Mouse (Mus musculus) forebrain, embryonic 16.5 days (tissue): Measurements from ENCODE around the gene Tmem94. TPM values are rescaled to one million over a fixed set of nuclear protein-coding genes. Genes with fewer than 3 reads are reported as not detected.

ENCODE experiments used
- ATAC-seq: fragments of 200-750 bp; cut with Nextera tagmentation; 2 replicates; pipeline ENCODE4 v1.8.0; 2017; ENCODE audit warnings: mild to moderate bottlenecking, moderate library complexity
- H3K27ac ChIP-seq: fragments of 300-500 bp; sonication (generic); 2 replicates; pipeline ENCODE4 v1.5.1; 2014; ENCODE audit warnings: low read length, control low read depth
- H3K27me3 ChIP-seq: fragments of 300-500 bp; sonication (generic); replicated peaks from 2 replicates; pipeline ENCODE4 v1.6.1; 2014; ENCODE audit warnings: low read length; ENCODE audit not compliant: control insufficient read depth, insufficient read depth
- H3K36me3 ChIP-seq: fragments of 300-500 bp; sonication (generic); 2 replicates; pipeline ENCODE4 v1.6.1; 2014; ENCODE audit not compliant: control insufficient read depth, insufficient read depth
- H3K4me1 ChIP-seq: fragments of 300-500 bp; sonication (generic); replicated peaks from 2 replicates; pipeline ENCODE4 v1.6.1; 2014; ENCODE audit warnings: low read length; ENCODE audit not compliant: control insufficient read depth, insufficient read depth
- H3K4me2 ChIP-seq: fragments of 300-500 bp; sonication (generic); 2 replicates; pipeline ENCODE4 v1.6.1; 2014; ENCODE audit warnings: mild to moderate bottlenecking, low read length, control low read depth
- H3K4me3 ChIP-seq: fragments of 300-500 bp; sonication (generic); replicated peaks from 2 replicates; pipeline ENCODE4 v1.5.1; 2014; ENCODE audit warnings: mild to moderate bottlenecking, low read length, control low read depth
- H3K9ac ChIP-seq: fragments of 300-500 bp; sonication (generic); replicated peaks from 2 replicates; pipeline ENCODE4 v1.6.1; 2014; ENCODE audit warnings: low read depth, low read length, control low read depth
- H3K9me3 ChIP-seq: fragments of 300-500 bp; sonication (generic); 2 replicates; pipeline ENCODE4 v1.6.1; 2016; ENCODE audit warnings: low read length; ENCODE audit not compliant: control insufficient read depth
- WGBS: fragments of 180-500 bp; shearing (Covaris S2); extraction: QIAGEN DNeasy Blood & Tissue Kit; methylation state at CpG from one replicate; pipeline ENCODE4 v1.1.7; 2014; 5-methylcytosine and 5-hydroxymethylcytosine counted together
- polyA plus RNA-seq: library from polyadenylated mRNA; unstranded; fragments of >200 nt; fragmentation: Nextera tagmentation; extraction: Ambion mirVana; gene quantifications from 2 replicates; pipeline ENCODE4 v1.2.1, GENCODE M21; 2015

Gene Tmem94
- polyA plus RNA-seq, 1 experiment from 2014 or later = 29.8 TPM

DNA sequence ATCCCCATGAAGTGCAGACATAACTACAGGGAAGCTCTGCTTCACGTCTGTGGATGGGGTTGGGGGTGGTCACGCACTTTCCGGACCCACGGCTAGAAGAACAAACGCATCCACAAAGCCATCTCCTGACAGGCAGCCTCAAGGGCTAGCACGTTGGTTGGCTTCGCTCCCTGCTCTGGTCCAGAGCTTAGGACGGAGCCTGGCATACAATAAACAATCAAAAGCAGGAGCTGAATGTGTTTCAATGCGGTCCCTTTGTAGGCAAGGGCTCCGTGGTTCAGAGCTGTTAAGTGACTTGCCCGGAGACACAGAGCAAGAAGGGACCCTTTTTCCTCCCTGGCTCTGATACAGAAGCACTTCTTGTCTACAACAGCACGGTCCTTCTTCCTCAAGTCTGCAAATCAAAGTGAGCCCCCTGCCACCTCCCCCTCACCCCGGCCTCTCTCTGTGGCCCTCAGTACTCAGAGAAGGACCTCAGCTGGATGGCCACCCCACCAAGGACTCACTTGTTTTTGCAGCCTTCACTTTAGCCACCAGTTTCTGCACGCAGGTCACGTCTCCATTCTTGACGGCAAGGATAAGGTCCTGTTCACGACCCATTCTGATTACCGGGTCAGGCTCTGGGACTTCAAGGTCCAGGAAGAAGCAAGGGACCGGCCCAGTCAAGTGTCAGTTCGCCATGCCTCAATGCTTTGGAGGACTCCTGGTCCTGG, 46.3 kb downstream of the Tmem94 start:
- Histone ChIP-seq H3K4me2 (peak overlapping the region; percentile 84), H3K4me3 (no peak overlapping the region; the same call in 1 of the 2 replicates), H3K27me3 (no peaks in the 10 kb centered on the region), H3K27ac (no peak overlapping the region), H3K4me1 (peaks cover 57% of the 10 kb centered on the region), H3K36me3 (no peaks in the 10 kb centered on the region), H3K9ac (peak overlapping the region; percentile 31; the same call in 1 of the 2 replicates), H3K9me3 (no peaks in the 10 kb centered on the region)
- 72% methylated on average over 20 of the region's 20 CpGs for WGBS
- no peak for ATAC-seq

GRCm38 (mm10) chr11:115812095-115812494, 46.9 kb downstream of the Tmem94 start:
- WGBS = 23% methylated on average over 7 of the region's 7 CpGs
- Histone ChIP-seq H3K4me2 (peak overlapping the region; percentile 84), H3K27ac (0 out of 2 replicates have a peak overlapping the region, but pooled peaks have one; percentile 0), H3K27me3 (no peaks in the 10 kb centered on the region), H3K4me1 (peaks cover 57% of the 10 kb centered on the region), H3K9ac (peak overlapping the region; percentile 72), H3K4me3 (peak overlapping the region; percentile 98), H3K9me3 (no peaks in the 10 kb centered on the region), H3K36me3 (no peaks in the 10 kb centered on the region)
- no peak for ATAC-seq

DNA sequence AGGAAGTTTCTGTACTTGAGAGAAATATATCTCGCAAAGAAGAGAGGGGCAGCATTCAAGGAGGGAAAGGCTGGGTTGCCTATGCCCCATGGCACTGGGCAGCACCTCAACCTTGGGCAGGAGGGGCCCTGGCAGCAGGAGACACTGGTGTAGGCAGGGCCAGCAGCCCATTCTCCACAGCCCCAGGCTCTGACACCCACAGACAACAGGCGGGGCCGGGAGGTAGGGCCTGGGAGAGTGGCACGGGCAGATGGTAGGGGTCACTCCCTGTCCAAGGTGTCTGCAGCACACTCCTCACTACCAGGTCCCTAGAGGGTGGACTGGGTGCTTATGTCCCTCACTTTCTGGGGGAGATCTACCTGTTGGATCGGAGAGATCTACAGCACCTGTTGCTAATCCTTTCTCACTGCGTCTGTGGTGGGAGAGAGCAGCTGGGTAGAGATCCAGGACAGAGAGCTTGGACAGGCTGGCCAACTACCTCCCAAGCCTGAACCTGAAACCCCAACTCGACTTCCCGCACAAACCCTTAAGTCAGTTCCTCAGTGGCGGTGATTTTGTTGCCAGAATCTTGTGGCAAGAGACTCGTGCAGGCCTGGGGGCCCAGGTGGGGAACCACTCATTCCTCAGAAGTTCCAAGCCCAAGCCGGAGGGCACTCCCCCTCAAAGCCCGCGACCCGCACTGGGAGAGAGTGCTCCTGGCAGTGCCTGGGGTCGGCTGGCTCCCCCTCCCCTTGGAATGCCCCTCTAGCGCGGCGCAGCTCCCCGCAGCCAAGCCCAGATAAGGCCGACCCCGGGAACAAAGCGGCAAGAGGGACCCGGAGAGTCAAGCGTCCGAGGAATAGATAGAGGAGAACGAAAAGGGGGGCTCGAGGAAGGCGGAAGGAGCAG, 47.5 kb downstream of the Tmem94 start:
- Histone ChIP-seq H3K9ac (peak overlapping the region; percentile 72), H3K9me3 (no peaks in the 10 kb centered on the region), H3K27ac (peak overlapping the region; percentile 42; the same call in 1 of the 2 replicates), H3K27me3 (no peaks in the 10 kb centered on the region), H3K36me3 (no peaks in the 10 kb centered on the region), H3K4me1 (peaks cover 51% of the 10 kb centered on the region), H3K4me2 (peak overlapping the region; percentile 84), H3K4me3 (peak overlapping the region; percentile 98)
- 0 out of 2 replicates have a peak, but pooled peaks have one; percentile 24 for ATAC-seq
- WGBS = 3% methylated on average over 28 of the region's 28 CpGs

DNA sequence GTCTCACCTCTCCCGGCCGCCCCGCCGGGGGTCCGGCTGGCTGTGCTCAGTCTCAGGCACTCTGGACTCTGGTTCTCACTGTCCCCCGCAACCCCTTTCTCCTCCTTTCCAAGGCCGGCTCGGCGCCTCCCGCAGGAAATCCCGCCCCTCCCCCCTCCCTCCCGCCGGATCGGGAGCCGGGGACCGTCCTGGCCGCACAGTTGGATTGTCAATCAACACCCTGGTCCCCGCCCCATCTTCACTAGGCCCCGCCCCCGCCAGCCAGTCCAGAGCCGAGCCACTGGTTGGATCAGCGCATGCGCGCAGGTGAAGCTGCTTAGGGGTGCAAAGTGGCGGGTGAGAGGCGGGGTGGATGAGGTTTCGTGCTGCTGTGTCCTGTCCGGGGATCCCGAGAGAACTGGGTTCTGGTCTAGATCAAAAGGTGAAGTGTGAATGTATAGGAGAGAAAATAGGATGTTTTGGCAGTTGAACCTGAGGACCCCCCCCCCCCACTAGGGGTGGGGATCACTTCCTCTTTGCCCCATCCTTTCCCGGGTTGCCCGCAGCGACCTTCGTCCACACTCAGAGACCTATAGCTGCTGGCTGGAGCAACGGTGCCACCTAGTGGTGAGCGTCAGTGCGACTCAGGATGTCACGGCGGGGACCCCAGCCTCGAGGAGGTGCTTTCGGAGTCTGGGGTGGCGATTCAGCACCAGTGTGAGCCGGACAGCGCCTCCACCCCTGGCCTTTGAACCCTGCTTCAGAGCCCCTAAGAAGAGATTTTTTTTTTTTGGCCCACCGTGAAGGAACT, 48.5 kb downstream of the Tmem94 start, which contains the start of gene Caskin2:
Caskin2 (minus strand) TSS at position 133 of the 790 bp plus-strand sequence.
- WGBS = under 1% methylated on average over 41 of the region's 44 CpGs
- H3K4me3 ChIP-seq = peak within 1 kb of the TSS; percentile 98
- peak within 1 kb of the TSS; percentile 84 for H3K4me2 ChIP-seq
- ATAC-seq = peak; percentile 87
- H3K27me3 ChIP-seq = no peaks in the 10 kb centered on the region
- no peaks in the 10 kb centered on the region for H3K9me3 ChIP-seq
- peaks cover 42% of the 10 kb centered on the region for H3K4me1 ChIP-seq
- H3K36me3 ChIP-seq = peaks cover 3% of the 10 kb centered on the region; the same call in 1 of the 2 replicates
- peak within 1 kb of the TSS; percentile 92 for H3K9ac ChIP-seq
- H3K27ac ChIP-seq = peak within 1 kb of the TSS; percentile 42; the same call in 1 of the 2 replicates

DNA sequence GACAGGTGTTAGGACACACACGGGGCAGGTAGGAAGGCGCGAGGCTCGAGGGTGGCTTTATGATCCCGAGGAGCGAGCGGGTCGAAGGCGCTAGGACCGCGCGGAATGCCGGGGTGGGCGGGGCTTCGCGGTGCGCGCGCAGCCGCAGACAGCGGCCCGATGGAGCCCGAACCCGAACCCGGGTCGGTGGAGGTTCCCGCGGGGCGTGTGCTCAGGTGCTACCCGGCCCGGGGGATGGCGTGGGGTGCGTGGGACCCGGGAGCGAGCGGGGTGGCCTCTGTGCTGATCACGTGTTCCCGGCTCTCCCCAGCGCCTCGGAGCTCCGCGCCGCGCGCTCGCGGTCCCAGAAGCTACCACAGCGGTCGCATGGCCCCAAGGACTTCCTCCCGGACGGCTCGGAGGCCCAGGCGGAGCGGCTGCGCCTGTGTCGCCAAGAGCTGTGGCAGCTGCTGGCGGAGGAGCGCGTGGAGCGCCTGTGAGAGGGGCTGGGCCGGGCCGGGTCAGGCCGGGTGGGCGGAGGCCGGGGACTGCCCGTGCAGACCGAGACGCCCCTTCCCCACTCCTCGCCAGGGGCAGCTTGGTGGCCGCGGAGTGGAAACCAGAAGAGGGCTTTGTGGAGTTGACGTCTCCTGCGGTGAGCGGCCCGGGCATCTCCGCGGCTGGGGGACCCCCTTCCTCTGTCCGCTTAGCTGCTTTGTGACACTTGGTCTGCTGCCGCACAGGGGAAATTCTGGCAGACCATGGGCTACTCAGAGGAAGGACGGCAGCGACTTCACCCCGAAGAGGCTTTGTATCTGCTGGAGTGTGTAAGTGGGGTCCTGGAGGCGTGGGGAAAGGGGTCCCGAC, 49.6 kb downstream of the Tmem94 start, which contains the start of gene Tsen54:
Tsen54 (plus strand) TSS at position 120 of the 846 bp plus-strand sequence.
- Histone ChIP-seq H3K36me3 (peaks cover 4% of the 10 kb centered on the region; the same call in 1 of the 2 replicates), H3K4me2 (peak within 1 kb of the TSS; percentile 84), H3K9ac (peak within 1 kb of the TSS; percentile 92), H3K9me3 (no peaks in the 10 kb centered on the region), H3K27me3 (no peaks in the 10 kb centered on the region), H3K4me3 (peak within 1 kb of the TSS; percentile 98), H3K4me1 (peaks cover 32% of the 10 kb centered on the region), H3K27ac (peak within 1 kb of the TSS; percentile 66)
- under 1% methylated on average over 80 of the region's 84 CpGs for WGBS
- peak; percentile 60 for ATAC-seq

DNA sequence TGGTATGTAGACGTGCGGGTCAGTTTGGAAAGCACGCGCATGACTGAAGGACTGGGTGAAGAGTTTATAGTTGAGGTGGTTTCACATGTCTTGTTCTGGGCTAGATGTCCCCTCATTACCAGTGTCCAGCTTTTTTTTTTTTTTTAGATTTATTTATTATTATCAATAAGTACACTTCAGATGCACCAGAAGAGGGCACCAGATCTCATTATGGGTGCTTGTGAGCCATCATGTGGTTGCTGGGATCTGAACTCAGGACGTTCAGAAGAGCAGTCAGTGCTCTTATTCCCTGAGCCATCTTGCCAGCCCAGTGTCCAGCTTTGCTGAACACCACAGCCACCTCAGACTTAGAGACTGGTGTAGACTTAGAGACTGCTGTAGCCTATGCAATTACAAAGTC, 52.1 kb downstream of the Tmem94 start:
- peaks cover 23% of the 10 kb centered on the region for H3K4me1 ChIP-seq
- H3K36me3 ChIP-seq = peaks cover 10% of the 10 kb centered on the region
- no peak overlapping the region for H3K4me2 ChIP-seq
- H3K27me3 ChIP-seq = no peaks in the 10 kb centered on the region
- no peak for ATAC-seq
- no peaks in the 10 kb centered on the region for H3K9me3 ChIP-seq
- H3K9ac ChIP-seq = no peak overlapping the region
- H3K27ac ChIP-seq = no peak overlapping the region
- WGBS = 89% methylated on average over 5 of the region's 5 CpGs
- no peak overlapping the region for H3K4me3 ChIP-seq

DNA sequence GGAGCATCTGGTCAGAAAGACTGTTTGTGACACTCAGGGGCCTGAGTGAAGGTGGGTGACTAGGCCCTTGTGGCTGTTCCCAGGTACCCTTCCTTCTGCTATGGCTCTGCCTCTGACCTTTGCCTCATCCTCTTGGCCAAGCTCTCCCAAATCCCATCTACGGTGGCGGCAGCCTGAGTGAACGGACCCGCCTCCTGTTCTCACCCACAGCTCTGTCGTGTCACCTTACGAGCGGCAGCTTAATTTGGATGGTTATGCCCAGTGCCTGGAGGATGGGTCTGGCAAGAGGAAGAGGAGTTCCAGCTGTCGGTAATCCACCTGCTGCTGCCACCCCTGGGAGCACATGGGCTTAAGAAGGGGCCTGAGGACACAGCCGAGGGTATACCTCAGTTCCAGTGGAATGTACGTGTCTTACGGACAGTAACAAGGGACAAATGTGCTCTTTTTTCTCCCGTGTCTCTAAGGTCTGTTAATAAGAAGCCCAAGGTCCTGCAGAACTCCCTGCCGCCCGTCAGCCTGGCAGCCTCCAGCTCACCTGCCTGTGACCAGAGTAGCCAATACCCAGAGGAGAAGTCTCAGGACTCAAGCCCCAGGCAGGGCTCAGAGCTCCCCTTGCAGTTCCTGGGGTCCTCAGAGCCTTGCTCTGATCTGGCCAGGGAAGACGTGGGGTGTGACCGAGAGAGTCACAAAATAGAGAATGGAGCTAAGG, 54.8 kb downstream of the Tmem94 start:
- Histone ChIP-seq H3K36me3 (peaks cover 14% of the 10 kb centered on the region), H3K9ac (no peak overlapping the region), H3K27ac (no peak overlapping the region), H3K4me3 (no peak overlapping the region), H3K4me1 (peaks cover 24% of the 10 kb centered on the region), H3K27me3 (peaks cover 14% of the 10 kb centered on the region), H3K9me3 (no peaks in the 10 kb centered on the region), H3K4me2 (no peak overlapping the region)
- 88% methylated on average over 16 of the region's 16 CpGs for WGBS
- no peak for ATAC-seq

DNA sequence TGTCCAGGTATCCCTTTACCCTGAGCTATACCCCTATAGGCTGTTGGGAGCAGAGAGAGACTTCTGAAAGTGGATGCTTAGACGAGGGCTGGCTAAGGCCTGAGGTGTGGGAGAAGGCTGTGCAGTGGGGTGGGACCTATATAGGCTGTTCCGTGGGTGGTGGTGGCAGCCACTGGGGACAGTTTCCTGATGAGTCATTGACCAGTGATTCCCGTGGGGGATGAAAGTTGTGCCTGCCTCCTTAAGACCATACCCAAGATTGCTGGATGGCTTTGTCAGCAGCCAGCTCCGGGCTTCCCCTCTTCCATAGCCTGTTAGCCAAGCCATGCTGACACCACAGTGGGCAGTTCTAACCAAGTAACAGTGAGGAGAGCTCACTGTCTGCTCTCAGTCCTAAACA, 55.8 kb downstream of the Tmem94 start:
- Histone ChIP-seq H3K9ac (no peak overlapping the region), H3K27ac (no peak overlapping the region), H3K4me2 (no peak overlapping the region), H3K4me1 (peaks cover 15% of the 10 kb centered on the region), H3K9me3 (no peaks in the 10 kb centered on the region), H3K36me3 (peaks cover 14% of the 10 kb centered on the region), H3K4me3 (no peak overlapping the region), H3K27me3 (peaks cover 23% of the 10 kb centered on the region)
- WGBS = 81% methylated on average over 4 of the region's 4 CpGs
- ATAC-seq = no peak
